Mouse (Mus musculus): ENCODE measurements around the gene Ajm1.

DNA sequence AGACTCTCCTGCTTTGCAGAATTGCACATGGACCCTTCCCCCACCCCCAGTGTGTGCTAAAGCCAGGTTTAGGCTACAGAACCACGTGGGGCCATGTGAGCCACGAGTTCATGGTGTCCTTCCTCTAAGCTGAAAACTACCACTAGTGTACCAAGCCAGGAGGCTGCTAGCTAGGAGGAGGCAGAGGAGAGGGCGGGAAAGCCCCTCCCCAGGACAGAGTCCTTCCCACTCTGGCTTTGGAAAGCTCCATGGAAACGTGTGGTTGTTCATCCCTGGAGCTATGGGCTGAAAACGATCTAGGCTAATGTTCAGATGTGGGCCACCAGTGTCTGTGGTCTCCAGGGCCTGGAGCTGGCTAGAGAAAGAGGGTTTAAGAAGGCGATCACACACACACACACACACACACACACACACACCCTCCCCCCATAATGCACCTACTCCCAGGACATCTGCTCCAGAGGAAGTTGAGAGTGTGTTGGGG lies 896 bp downstream of the Ajm1 start:
- TF ChIP-seq POLR2A (IDR thresholded peaks at IDR 0.05; ENCODE audit: control insufficient read depth in 1 of 2, insufficient read depth in 1 of 2, low read depth in 1 of 2, low read length in 2 of 2, poor library complexity in 1 of 2): no peak
- no peak for TF ChIP-seq CTCF (IDR thresholded peaks at IDR 0.05 in 2 of 3, conservative IDR thresholded peaks at IDR 0.05 in 1 of 3; ENCODE audit: control insufficient read depth in 1 of 3, insufficient read depth in 1 of 3, low read depth in 2 of 3, low read length in 3 of 3, poor library complexity in 1 of 3, severe bottlenecking in 1 of 3)
- TF ChIP-seq EP300 (IDR thresholded peaks at IDR 0.05; ENCODE audit: low read depth in 1 of 2, low read length in 2 of 2): no peak
- TF ChIP-seq MAX (IDR thresholded peaks at IDR 0.05; ENCODE audit: low read length): no peak
- no peak for TF ChIP-seq USF1 (IDR thresholded peaks at IDR 0.05; ENCODE audit: low read depth, low read length)
- no peak for TF ChIP-seq ELF1 (IDR thresholded peaks at IDR 0.05; ENCODE audit: low read depth, low read length)

Data from MEL (cell line).